ENCODE assay signal across 23 mouse cellular contexts in genomic region chr4:132943088-132943487, GRCm38 (mm10). TPM values are rescaled to one million over a fixed set of nuclear protein-coding genes. Genes with fewer than 3 reads are reported as not detected.
DNase-seq lines count a peak whose midpoint lies in the region; TF ChIP-seq lines count a peak whose summit lies in the region.
"Had no signal": no experiment of that assay in that cellular context is flagged by ENCODE, and none has a peak within 500 bp of the region (broad histone marks: within the 10 kb centered on the region; RNA-seq: fewer than 3 reads in every experiment).

No protein-coding gene starts in this region.

- H3K27ac ChIP-seq in left cerebral cortex, adult 2 months: no peak overlapping the region
- peak overlapping the region; percentile 47; the same call in 1 of the 2 replicates for H3K27ac ChIP-seq in limb, embryonic 10.5 days
- H3K27ac ChIP-seq: heart, adult 2 months; heart, embryonic 15.5 days; hindbrain, embryonic 15.5 days; stomach, embryonic 15.5 days had no signal

- H3K9me3 ChIP-seq in limb, embryonic 10.5 days (replicated peaks): no peaks in the 10 kb centered on the region
- H3K9me3 ChIP-seq: heart, embryonic 15.5 days; hindbrain, embryonic 15.5 days; stomach, embryonic 15.5 days had no signal

- H3K36me3 ChIP-seq in limb, embryonic 10.5 days: no peaks in the 10 kb centered on the region
- H3K36me3 ChIP-seq: heart, embryonic 15.5 days; hindbrain, embryonic 15.5 days; stomach, embryonic 15.5 days had no signal

- H3K27me3 ChIP-seq in limb, embryonic 10.5 days (ENCODE audit: low read depth, poor library complexity, severe bottlenecking): peaks cover 14% of the 10 kb centered on the region
- H3K27me3 ChIP-seq: CH12.LX; heart, embryonic 15.5 days; hindbrain, embryonic 15.5 days; stomach, embryonic 15.5 days had no signal

- TF ChIP-seq CTCF in left cerebral cortex, adult 2 months (IDR thresholded peaks at IDR 0.05): peak; percentile 2; the same call in 1 of the 2 replicates

- peaks cover 54% of the 10 kb centered on the region for H3K4me1 ChIP-seq in limb, embryonic 10.5 days

- peak; percentile 75 to 91 for DNase-seq in adrenal gland, adult (ENCODE audit: inconsistent age in 2 of 2, low spot score in 1 of 2)
- DNase-seq in adrenal gland, postnatal 4 days (ENCODE audit: low spot score in 2 of 2): no peak
- no peak for DNase-seq in left cerebral cortex, adult 2 months (ENCODE audit: extremely low spot score in 1 of 2, low spot score in 2 of 2)
- no peak for DNase-seq in left cerebral cortex, postnatal 14 days (ENCODE audit: low spot score in 2 of 2)
- DNase-seq in adrenal gland, postnatal 10 days: peak; percentile 78
- no peak for DNase-seq in limb, embryonic 10.5 days (ENCODE audit: low spot score)
- DNase-seq in neural tube, embryonic 10.5 days (ENCODE audit: extremely low spot score, low spot score): no peak
- no peak for DNase-seq in spleen, postnatal 4 days (ENCODE audit: low spot score in 2 of 2)
- DNase-seq: cerebellum, adult 9-10 months; gastrocnemius, postnatal 10 days; heart, adult 2 months; kidney, adult 11 months; liver; lung, postnatal 10 days; midbrain, embryonic 14.5 days; right cerebral cortex, postnatal 14 days; thymus, adult 18-20 months had no signal

- no peak overlapping the region for H3K4me3 ChIP-seq in left cerebral cortex, adult 2 months
- H3K4me3 ChIP-seq in limb, embryonic 10.5 days: no peak overlapping the region
- H3K4me3 ChIP-seq: heart, adult 2 months; heart, embryonic 15.5 days; hindbrain, embryonic 15.5 days; stomach, embryonic 15.5 days had no signal

- 72% methylated on average over 8 of the region's 8 CpGs for WGBS in limb, embryonic 10.5 days

- intact Hi-C loops in left cerebral cortex, adult 2 months (cut with DNase I): loop anchor here (5.0 kb wide), 1 partner anchor 114 kb away; no protein-coding TSS in a partner anchor
- intact Hi-C loops in left cerebral cortex, postnatal 14 days (cut with DNase I): loop anchor here (10.0 kb wide), 1 partner anchor 272 kb away; the partner anchor contains the start of genes Cd164l2 and Gpr3

RNA-seq across cellular contexts. Expression of gene Fam76a, which starts 20.7 kb away (rescaled TPM):
- total RNA-seq in adrenal gland, postnatal 4 days (2021): 10 to 100 TPM; 37.0 to 37.1 TPM
- total RNA-seq in left cerebral cortex, adult 2 months (2021): 10 to 100 TPM; 47.6 to 49.9 TPM
- 10 to 100 TPM; 34.7 to 38.6 TPM for total RNA-seq in left cerebral cortex, postnatal 14 days (2021)
- total RNA-seq in adrenal gland, postnatal 10 days (2021): 10 to 100 TPM; 36.9 to 37.0 TPM
- polyA plus RNA-seq in limb, embryonic 10.5 days (2016; fragmentation: Nextera tagmentation; extraction: Ambion mirVana): 25.7 and 27.9 TPM in 2 replicates

RNA-seq across cellular contexts. Expression of gene Fgr, which starts 30.8 kb away (rescaled TPM):
- 1 to 10 TPM; 1.2 to 1.5 TPM for total RNA-seq in adrenal gland, postnatal 4 days (2021)
- total RNA-seq in left cerebral cortex, adult 2 months (2021): under 1 TPM; 0.23 TPM
- not detected for total RNA-seq in left cerebral cortex, postnatal 14 days (2021)
- total RNA-seq in adrenal gland, postnatal 10 days (2021): 1 to 10 TPM; 1.3 to 1.6 TPM
- 0.19 and 0.33 TPM in 2 replicates for polyA plus RNA-seq in limb, embryonic 10.5 days (2016; fragmentation: Nextera tagmentation; extraction: Ambion mirVana)
- total RNA-seq: MEL had no signal
- polyA plus RNA-seq: neural tube, embryonic 14.5 days had no signal

RNA-seq across cellular contexts. Expression of gene Stx12, which starts 58.8 kb away (rescaled TPM):
- 10 to 100 TPM; 54.8 to 58.3 TPM for total RNA-seq in adrenal gland, postnatal 4 days (2021)
- 100 to 1,000 TPM; 101 to 110 TPM for total RNA-seq in left cerebral cortex, adult 2 months (2021)
- 100 to 1,000 TPM in 1 of 2 experiments, 10 to 100 TPM in 1; 96.2 to 104 TPM for total RNA-seq in left cerebral cortex, postnatal 14 days (2021)
- total RNA-seq in adrenal gland, postnatal 10 days (2021): 10 to 100 TPM; 52.0 to 53.2 TPM
- 45.4 and 52.9 TPM in 2 replicates for polyA plus RNA-seq in limb, embryonic 10.5 days (2016; fragmentation: Nextera tagmentation; extraction: Ambion mirVana)

Comparison
In these comparisons a context has a peak if more than half of its experiments do, and no peak if none do; other contexts are left out.
1. DNase-seq: peak in adrenal gland, adult (2 of 2) and adrenal gland, postnatal 10 days (single experiment); none in adrenal gland, postnatal 4 days (0 of 2), left cerebral cortex, adult 2 months (0 of 2), left cerebral cortex, postnatal 14 days (0 of 2), limb, embryonic 10.5 days (single experiment), neural tube, embryonic 10.5 days (single experiment) and spleen, postnatal 4 days (0 of 2).